Mouse (Mus musculus) urinary bladder, postnatal 36 days (tissue): ENCODE results near the gene Cemip2.

ENCODE experiments used
- DNase-seq, 2 experiments: peaks; one replicate each; pipeline ENCODE4 v3.0.0; 2022; ENCODE audit warnings: low spot score in 2 of 2, mixed read lengths in 1 of 2

Cemip2 gene

GRCm38 (mm10) chr19:21814433-21815020, 36.4 kb downstream of the Cemip2 start:
- DNase-seq = peak; percentile 50 to 60

- no peak for DNase-seq
Measured at GRCm38 (mm10) chr19:21816260-21816659, 38.1 kb downstream of the Cemip2 start.

- DNase-seq = no peak
Measured at GRCm38 (mm10) chr19:21818021-21818725, 40.0 kb downstream of the Cemip2 start.

GRCm38 (mm10) chr19:21819585-21819984, 41.4 kb downstream of the Cemip2 start:
- no peak for DNase-seq

- no peak for DNase-seq
Measured at GRCm38 (mm10) chr19:21820126-21820525, 42.0 kb downstream of the Cemip2 start.

GRCm38 (mm10) chr19:21821877-21822276, 43.7 kb downstream of the Cemip2 start:
- no peak for DNase-seq

GRCm38 (mm10) chr19:21824146-21824545, 46.0 kb downstream of the Cemip2 start:
- no peak for DNase-seq

GRCm38 (mm10) chr19:21825128-21825885, 47.2 kb downstream of the Cemip2 start:
- no peak for DNase-seq

- no peak for DNase-seq
Measured at GRCm38 (mm10) chr19:21833416-21833992, 55.4 kb downstream of the Cemip2 start.

GRCm38 (mm10) chr19:21834952-21835351, 56.8 kb downstream of the Cemip2 start:
- DNase-seq = no peak

- DNase-seq = no peak
Measured at GRCm38 (mm10) chr19:21850721-21851120, 72.6 kb downstream of the Cemip2 start.

GRCm38 (mm10) chr19:21854526-21855228, 76.5 kb downstream of the Cemip2 start:
- no peak for DNase-seq

- DNase-seq = no peak
Measured at GRCm38 (mm10) chr19:21855421-21856128, 77.4 kb downstream of the Cemip2 start.

- DNase-seq = no peak
Measured at GRCm38 (mm10) chr19:21858846-21859521, 80.8 kb downstream of the Cemip2 start.

- no peak for DNase-seq
Measured at GRCm38 (mm10) chr19:21860132-21860531, 82.0 kb downstream of the Cemip2 start.

GRCm38 (mm10) chr19:21860894-21861293, 82.8 kb downstream of the Cemip2 start:
- no peak for DNase-seq

GRCm38 (mm10) chr19:21862289-21862990, 84.3 kb downstream of the Cemip2 start:
- DNase-seq = no peak

GRCm38 (mm10) chr19:21862991-21863931, 85.1 kb downstream of the Cemip2 start:
- no peak for DNase-seq
